Mouse (Mus musculus) T-helper 2 cell (primary cell): Measurements from ENCODE around the gene Wdr19.

Experiments
- in situ Hi-C: fragments of 300-600 bp; cut with MboI, MseI; formaldehyde crosslinking; loops from one replicate; pipeline ENCODE4 v1.15.1; 2025; ENCODE audit warnings: high pct_unique_total_duplicates

Wdr19 gene

GRCm38 (mm10) chr5:65199346-65200128, at the start of gene Wdr19:
TSS of gene Wdr19 (plus strand) at chr5:65199696.
- in situ Hi-C loops = no loop called here

GRCm38 (mm10) chr5:65149706-65150105, 49.8 kb upstream of the Wdr19 start:
- in situ Hi-C loops = no loop called here

GRCm38 (mm10) chr5:65150376-65150955, 49.0 kb upstream of the Wdr19 start:
- in situ Hi-C loops = no loop called here

GRCm38 (mm10) chr5:65151276-65151675, 48.2 kb upstream of the Wdr19 start:
- in situ Hi-C loops = no loop called here

- in situ Hi-C loops = no loop called here
These were observed 47.7 kb upstream of the Wdr19 start for GRCm38 (mm10) chr5:65151767-65152166.

- in situ Hi-C loops = no loop called here
These were observed 45.2 kb upstream of the Wdr19 start for GRCm38 (mm10) chr5:65154287-65154686.

- in situ Hi-C loops = no loop called here
These were observed 42.6 kb upstream of the Wdr19 start for GRCm38 (mm10) chr5:65156853-65157252.

GRCm38 (mm10) chr5:65157412-65158381, 41.8 kb upstream of the Wdr19 start:
- in situ Hi-C loops = no loop called here

GRCm38 (mm10) chr5:65158696-65159305, 40.7 kb upstream of the Wdr19 start:
- in situ Hi-C loops = no loop called here

- in situ Hi-C loops = no loop called here
These were observed 36.5 kb upstream of the Wdr19 start for GRCm38 (mm10) chr5:65163001-65163400.

GRCm38 (mm10) chr5:65163489-65164092, 35.9 kb upstream of the Wdr19 start:
- in situ Hi-C loops = no loop called here

- in situ Hi-C loops = no loop called here
These were observed 29.3 kb upstream of the Wdr19 start for GRCm38 (mm10) chr5:65170206-65170605.

- in situ Hi-C loops = no loop called here
These were observed 24.2 kb upstream of the Wdr19 start for GRCm38 (mm10) chr5:65175035-65175917.

- in situ Hi-C loops = no loop called here
These were observed 23.5 kb upstream of the Wdr19 start for GRCm38 (mm10) chr5:65175918-65176484.

GRCm38 (mm10) chr5:65177026-65177514, 22.4 kb upstream of the Wdr19 start:
- in situ Hi-C loops = no loop called here

- in situ Hi-C loops = no loop called here
These were observed 21.0 kb upstream of the Wdr19 start for GRCm38 (mm10) chr5:65178477-65178876.

GRCm38 (mm10) chr5:65181160-65181793, 18.2 kb upstream of the Wdr19 start:
- in situ Hi-C loops = no loop called here

- in situ Hi-C loops = no loop called here
These were observed 17.7 kb upstream of the Wdr19 start for GRCm38 (mm10) chr5:65181794-65182169.

GRCm38 (mm10) chr5:65182268-65182667, 17.2 kb upstream of the Wdr19 start:
- in situ Hi-C loops = no loop called here
